Mouse (Mus musculus): Measurements from ENCODE around the gene Tuba3a. TPM values are rescaled to one million over a fixed set of nuclear protein-coding genes. Genes with fewer than 3 reads are reported as not detected.

The Tuba3a gene
- total RNA-seq (2021), result not detected
- long read RNA-seq, experiment 1, result 0 reads
- long read RNA-seq, experiment 2, result 0 reads

GRCm38 (mm10) chr6:125285890-125286289 lies at the start of gene Tuba3a:
Tuba3a (minus strand) TSS chr6:125286042.
- no peak for DNase-seq (ENCODE audit: low spot score)

- DNase-seq (ENCODE audit: low spot score), result no peak
Measured at GRCm38 (mm10) chr6:125334356-125334755, 48.5 kb upstream of the Tuba3a start.

- no peak for DNase-seq (ENCODE audit: low spot score)
Measured at GRCm38 (mm10) chr6:125333112-125333899, 47.5 kb upstream of the Tuba3a start.

- DNase-seq (ENCODE audit: low spot score), result peak; percentile 92
Measured at GRCm38 (mm10) chr6:125330626-125331326, 44.9 kb upstream of the Tuba3a start.

- peak; percentile 47 for DNase-seq (ENCODE audit: low spot score)
Measured at GRCm38 (mm10) chr6:125328243-125328642, 42.4 kb upstream of the Tuba3a start.

- no peak for DNase-seq (ENCODE audit: low spot score)
Measured at GRCm38 (mm10) chr6:125325337-125325736, 39.5 kb upstream of the Tuba3a start.

GRCm38 (mm10) chr6:125323547-125323946 lies 37.7 kb upstream of the Tuba3a start:
- DNase-seq (ENCODE audit: low spot score), result no peak

GRCm38 (mm10) chr6:125322794-125323193 lies 37.0 kb upstream of the Tuba3a start:
- no peak for DNase-seq (ENCODE audit: low spot score)

GRCm38 (mm10) chr6:125321114-125321855 lies 35.4 kb upstream of the Tuba3a start:
- DNase-seq (ENCODE audit: low spot score), result no peak

- DNase-seq (ENCODE audit: low spot score), result no peak
Measured at GRCm38 (mm10) chr6:125320323-125320722, 34.5 kb upstream of the Tuba3a start, which contains the start of gene Scnn1a. Scnn1a (plus strand) TSS chr6:125320659.

GRCm38 (mm10) chr6:125319919-125320296 lies 34.1 kb upstream of the Tuba3a start:
- DNase-seq (ENCODE audit: low spot score), result no peak

GRCm38 (mm10) chr6:125318981-125319918 lies 33.4 kb upstream of the Tuba3a start:
- no peak for DNase-seq (ENCODE audit: low spot score)

GRCm38 (mm10) chr6:125317077-125317476 lies 31.2 kb upstream of the Tuba3a start:
- no peak for DNase-seq (ENCODE audit: low spot score)

GRCm38 (mm10) chr6:125314746-125315145 lies 28.9 kb upstream of the Tuba3a start:
- no peak for DNase-seq (ENCODE audit: low spot score)

GRCm38 (mm10) chr6:125314231-125314563 lies 28.4 kb upstream of the Tuba3a start:
- DNase-seq (ENCODE audit: low spot score), result no peak

- DNase-seq (ENCODE audit: low spot score), result peak; percentile 84
Measured at GRCm38 (mm10) chr6:125313546-125314230, 27.8 kb upstream of the Tuba3a start, which contains the start of gene Ltbr. Ltbr (minus strand) TSS chr6:125313885.

GRCm38 (mm10) chr6:125312581-125313355 lies 26.9 kb upstream of the Tuba3a start:
- no peak for DNase-seq (ENCODE audit: low spot score)

GRCm38 (mm10) chr6:125312171-125312570 lies 26.3 kb upstream of the Tuba3a start:
- no peak for DNase-seq (ENCODE audit: low spot score)

GRCm38 (mm10) chr6:125309406-125309805 lies 23.6 kb upstream of the Tuba3a start:
- DNase-seq (ENCODE audit: low spot score), result no peak
